Mouse (Mus musculus): ENCODE data around the gene Angptl7.

GRCm38 (mm10) chr4:148531341-148531740 lies 31.1 kb upstream of the Angptl7 start:
- TF ChIP-seq POLR2A (IDR thresholded peaks at IDR 0.05; ENCODE audit: low read depth, low read length): no peak
- no peak for TF ChIP-seq CTCF (IDR thresholded peaks at IDR 0.05; ENCODE audit: extremely low read depth, insufficient read depth, insufficient read length, insufficient replicate concordance)

All from spleen, adult 2 months (tissue).